Mouse (Mus musculus) cerebellum, adult 9-10 months (tissue): ENCODE measurements at regions not wholly inside any gene's neighbourhood (a gene's known extent, or its start where the extent isn't known, plus 50 kb on each side); places are given as distances from the start of the nearest gene placed in this dataset.
A peak's percentile ranks its signal among the peaks of the same experiment; 100 is the strongest.

Source experiments
- DNase-seq: peaks from one replicate; pipeline ENCODE4 v3.0.0; 2022

DNA sequence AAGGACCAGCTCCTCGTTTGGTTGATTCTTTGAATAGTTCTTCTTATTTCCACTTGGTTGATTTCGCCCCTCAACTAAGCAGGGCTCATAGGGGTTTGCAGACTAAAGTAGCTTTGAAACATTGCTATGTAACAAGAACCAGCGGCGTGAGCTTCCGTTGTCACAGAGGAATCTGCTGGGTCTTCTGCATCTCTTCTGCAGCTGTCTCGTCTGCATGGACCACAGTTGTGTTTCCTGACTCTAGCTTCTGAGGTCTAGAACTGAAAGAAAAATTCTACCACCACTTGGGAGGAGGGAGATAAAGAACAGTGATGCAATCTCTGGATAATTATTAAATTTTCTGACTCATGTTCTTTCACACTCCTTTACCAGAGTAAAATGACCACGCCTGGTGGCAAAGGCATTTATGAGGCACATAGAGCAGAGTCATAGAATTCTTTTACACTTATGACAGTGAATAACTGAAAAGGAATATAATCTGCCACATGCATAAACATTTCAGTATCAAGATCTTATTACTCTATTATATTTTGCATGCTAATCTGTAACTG, 1340.9 kb downstream of the Slc22a22 start:
- DNase-seq, result no peak

DNA sequence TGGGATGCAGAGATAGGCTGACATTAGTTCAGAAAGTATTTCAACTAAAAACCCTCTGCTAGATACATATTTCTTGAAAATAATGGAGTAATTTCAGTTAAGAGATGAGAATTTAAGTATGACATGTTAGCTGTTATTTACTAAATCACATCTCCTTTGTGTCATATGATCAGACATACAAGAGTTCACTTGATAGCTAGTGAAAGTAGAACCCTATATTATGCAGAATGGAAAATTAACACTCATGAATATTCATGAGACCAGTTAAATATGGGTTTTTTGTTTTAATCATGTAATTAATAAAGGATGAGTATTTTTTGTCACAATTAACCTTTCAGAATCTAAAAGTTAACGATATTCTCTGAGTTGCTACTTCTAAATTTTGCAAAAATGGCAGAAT, 1349.4 kb downstream of the Slc22a22 start:
- DNase-seq, result no peak

DNA sequence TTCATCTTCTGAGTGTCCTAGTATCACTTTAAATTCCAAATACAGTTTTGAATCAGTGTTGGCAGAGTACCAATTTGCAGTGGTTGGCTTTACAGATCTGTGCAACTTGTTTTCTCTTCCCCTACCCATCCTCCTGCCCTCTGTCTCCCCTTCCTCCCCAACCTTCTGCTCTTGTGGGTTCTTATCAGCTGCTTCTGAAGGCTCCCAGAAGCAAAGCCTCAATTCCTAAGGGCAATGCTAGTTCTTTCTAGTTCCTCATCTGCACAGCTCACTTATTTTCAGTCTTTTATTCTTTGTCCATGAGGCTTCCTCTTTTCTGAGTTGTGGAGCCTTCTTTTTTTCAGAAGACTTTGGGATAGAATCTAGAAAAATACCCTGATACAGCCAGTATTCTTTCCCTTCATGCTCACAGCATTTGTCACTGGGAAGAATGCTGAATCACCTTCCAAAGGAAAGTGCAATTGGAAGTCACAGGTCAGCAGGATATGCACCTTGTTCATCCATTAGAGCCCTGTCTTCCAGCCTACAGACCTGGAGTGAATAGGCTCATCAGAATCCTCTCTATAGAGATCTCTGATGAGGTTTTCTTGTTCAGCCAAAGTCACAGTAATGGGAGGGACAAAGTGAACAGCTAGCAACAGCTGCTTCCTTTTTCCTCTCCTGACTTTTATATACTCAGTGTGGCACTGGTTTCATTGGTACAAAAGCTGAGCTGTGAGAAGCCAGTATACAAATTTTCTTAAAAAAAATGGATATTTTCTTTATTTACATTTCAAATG, 1357.9 kb downstream of the Slc22a22 start:
- no peak for DNase-seq

DNA sequence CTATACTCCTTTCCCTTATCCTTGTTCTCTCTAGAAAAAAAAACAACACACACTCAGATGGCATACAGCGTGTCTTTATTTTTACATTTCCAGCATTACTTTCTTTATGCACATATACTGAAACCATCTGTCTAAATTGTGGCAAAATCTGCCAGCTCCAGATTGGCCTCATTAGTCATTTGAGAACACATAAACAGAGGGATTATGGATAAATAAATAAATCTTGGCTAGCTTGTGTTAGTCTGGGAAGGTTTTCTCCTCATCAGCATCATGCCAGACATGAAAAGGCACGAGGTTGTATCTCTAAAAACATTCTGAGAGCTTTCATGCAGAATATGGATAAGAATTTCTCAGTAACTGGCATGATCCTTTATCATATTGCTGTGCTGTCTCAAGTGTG, 1369.1 kb downstream of the Slc22a22 start:
- no peak for DNase-seq

DNA sequence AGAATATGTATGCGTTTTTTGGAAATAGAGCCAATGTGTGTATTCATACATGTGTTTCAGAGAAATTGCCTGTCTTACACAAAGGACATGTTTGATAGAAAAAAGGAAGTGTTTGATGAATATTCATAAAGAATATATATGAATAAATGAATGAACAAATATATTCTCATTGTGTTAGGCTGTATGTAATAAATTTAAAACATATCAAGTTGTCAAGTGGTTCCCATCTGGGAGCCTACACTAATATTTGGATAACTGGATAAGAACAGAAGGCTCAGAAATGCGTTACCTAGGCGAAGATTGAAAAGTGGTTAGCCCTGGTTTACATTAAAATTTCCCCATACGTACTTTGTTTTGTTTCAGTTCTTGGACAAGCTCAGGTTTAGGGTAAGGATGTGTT, 1369.7 kb downstream of the Slc22a22 start:
- DNase-seq, result no peak

DNA sequence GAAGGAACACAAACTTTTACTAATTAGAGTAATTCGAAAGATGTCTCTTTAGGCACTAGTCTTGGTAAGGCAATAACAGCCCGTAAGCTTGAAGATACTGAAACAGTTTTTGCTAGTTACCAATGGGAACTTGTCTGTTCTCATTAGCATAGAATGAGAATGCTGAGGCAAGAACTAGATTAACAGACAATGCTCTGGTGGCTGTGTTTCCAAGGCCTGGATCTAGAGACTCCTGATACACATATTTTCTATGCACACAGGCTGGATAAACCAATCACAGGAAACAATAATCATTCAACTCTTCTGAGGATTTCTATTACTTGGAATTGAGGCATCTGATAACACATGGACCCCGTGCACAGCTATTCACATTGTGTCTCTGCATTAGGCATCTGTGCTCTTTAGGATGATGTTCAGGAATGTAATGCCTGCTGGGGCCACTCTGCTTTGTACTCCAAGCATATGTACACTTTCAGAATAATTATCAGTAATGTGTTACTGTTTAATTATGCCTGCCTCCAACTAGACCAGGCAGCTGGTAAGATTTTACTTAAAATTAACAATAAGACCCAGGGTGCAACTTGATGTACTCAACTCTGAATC, 1377.2 kb downstream of the Slc22a22 start:
- DNase-seq, result no peak

DNA sequence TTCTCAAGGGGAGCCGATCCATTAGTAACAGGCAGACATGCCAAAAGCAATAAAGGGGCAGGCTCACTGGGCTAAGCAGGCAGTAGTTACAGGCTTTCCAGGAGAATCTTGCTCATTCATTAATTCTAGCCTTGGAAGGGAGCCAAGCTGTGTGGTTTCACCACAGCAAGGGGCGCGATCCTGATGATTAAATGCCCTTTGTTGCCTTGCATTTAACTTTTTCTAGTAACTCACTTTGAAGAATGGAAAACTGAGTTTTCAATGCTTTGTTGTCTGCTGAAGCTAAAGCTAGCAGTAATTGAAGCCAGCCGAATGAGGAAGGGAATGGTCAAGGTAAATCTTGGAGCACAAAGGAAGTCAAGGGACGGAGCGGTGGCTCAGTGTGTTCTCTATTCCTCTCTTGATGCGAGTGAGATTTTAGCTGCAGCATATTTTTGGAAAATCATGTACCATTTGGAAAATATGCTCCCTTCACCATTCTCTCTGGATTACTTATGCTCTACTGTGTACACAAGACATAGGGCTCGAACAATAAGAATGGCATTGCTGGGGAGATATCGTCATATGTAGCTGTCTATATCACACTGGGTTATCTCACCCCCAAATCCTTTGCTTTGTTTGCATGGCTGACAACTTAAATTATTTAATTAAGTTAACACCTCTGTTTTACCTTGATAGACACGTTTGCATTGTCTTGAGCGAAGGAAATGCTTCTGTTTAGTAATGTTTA, 1399.4 kb downstream of the Slc22a22 start:
- no peak for DNase-seq

DNA sequence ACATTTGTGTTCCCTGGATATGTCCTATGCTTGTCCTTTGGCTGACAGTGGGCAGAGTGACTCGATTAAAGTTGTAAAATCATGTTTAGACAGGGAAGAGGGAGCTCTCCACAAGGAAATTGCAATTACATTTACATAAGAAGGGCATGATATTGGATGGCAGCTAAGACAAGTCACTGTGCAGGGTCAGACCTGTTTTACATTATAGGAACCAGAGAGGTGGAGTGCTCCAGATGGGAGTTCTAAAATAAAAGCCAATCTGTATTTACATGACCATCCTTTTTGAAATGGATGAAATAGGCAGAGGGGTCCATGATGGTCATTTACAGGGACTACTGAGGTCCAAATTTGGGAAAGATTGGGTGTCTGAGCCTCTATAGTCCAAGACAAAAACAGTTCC, 1400.3 kb downstream of the Slc22a22 start:
- DNase-seq, result no peak

DNA sequence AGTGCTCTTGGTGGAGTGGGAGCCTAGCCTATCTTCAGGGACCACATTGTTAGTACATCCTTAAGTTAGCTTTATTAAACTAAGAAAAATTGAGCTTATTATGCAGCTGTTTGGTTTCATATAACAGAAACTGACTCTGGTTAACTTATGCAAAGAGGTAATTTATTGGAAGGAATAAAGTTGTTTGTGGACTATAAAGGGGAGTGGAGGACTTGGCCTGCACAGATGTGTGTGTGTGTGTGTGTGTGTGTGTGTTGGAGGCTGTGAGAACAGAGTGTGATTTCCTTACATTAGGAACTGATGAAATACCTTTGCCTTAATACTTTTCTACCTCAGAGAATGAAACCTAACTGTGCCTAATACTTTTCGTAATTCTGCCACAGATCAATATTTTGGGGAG, 1400.7 kb downstream of the Slc22a22 start:
- DNase-seq, result no peak

DNA sequence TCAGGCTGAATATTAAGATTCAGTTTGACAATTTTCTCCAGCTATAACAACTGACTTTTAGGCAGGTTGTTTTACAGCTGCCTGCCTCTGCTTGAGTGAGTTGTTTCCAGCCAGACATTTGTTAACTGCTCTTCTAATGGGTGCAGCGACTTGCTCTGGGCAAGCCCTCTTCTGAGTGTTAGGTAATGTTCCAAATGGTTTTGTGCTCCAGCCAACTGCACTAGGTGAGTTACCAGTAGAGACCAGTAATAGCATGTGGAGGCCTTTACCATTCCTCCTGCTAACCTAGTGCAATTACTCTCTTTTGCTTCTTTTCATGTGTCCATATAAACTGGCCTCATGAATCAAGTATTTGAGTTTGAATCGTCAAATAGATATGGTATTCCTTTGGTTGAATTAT, 1407.9 kb downstream of the Slc22a22 start:
- DNase-seq, result no peak

DNA sequence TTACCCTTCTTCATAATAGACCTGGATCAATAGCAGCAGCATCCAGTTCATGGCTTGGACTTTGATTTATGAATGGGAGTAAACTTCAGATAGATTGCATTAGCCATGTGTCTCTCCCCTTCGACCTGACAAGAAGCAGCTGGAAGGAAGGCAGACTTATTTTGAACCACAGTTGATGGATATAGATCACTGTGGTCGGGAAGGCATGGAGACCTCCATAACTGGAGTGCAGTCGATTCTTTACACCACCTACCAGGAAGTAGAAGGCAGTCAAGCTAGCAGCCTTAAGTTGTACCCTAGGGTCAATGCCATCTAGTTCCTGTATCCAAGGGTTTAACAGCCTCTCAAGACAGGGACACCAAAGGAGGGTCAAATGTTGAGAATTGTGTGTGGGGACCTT, 1410.2 kb downstream of the Slc22a22 start:
- DNase-seq, result no peak

DNA sequence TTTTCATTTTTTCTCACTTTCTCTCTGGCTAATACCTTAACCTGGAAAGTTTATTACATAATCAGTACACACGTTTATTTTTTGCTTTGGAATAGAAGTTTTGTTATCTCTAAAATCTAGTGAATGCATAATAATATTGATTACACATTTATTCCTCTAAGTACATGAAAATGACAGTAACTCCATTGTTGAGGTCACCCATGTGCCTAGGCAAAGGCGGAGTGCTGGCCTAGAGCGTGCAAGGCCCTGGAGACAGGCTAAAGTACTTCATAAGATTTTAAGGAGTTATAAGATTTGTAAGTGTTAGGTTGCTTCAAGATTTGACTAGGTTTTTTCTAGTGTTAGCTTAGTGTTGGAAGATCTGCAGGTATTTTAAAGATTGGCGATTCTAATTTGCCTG, 1410.9 kb downstream of the Slc22a22 start:
- DNase-seq, result no peak

DNA sequence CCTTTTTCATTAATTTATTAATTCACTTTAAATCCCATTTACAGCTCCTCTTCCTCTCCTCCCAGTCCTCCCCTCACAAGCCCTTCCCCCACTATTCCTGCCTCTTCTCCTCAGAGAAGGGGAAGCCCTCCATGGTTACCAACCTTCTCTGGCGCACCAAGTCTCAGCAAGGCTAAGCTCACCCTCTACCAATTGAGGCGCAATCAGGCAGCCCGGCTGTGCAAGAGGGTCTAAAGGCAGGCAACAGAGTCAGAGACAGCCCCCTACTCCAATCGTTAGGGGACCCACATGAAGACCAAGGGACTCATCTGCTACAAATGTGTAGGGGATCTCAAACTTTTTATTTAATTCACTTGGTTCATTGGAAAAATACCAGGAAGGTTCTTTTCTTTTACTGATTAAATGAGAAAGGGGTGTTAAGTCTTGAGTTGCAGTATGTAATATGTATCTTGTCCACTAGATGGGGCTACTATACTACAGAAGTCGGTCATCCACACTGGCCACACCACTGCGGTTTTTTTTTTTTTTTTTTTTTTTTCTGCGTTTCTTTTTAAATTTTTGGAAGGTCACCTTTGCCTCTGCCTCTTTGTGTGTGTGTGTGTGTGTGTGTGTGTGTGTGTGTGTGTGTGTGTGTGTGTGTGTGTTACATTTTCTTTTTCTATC, 1411.4 kb downstream of the Slc22a22 start:
- peak; percentile 32 for DNase-seq

DNA sequence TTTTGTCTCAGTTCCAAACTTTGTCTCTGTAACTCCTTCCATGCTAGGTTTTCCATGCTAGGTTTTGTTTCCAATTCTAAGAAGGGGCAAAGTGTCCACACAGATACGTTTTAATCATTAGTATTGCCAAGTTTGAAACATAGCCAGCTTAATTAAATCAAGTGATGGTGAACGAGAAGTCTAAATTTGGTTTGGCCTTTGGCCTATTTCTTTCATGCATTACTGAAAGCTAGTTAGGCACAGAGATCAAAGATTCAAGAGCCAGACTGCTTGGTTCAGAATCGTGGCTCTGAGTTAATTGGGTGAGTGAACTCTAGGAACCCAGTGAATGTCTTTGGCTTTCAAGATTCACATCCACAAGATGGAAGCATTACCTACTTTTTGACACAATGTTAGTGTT, 1414.8 kb downstream of the Slc22a22 start:
- no peak for DNase-seq

DNA sequence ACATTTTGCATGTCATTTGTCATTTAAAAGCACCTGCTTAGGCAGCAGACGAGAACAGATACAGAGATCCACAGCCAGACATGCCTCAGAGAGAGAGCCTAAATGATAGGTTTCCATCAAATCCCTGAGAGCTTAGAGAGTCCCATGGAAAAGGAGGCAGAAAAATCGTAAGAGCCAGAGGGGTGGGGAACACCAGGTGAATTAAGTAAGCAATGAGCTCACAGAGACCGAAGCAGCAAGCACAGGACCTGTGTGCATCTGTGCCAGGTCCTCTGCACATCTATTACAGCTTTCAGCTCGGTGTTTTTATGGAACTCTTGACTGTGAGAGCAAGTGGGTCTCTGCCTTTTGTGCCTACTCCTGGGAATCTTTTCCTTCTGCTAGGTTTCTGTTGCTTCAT, 1416.1 kb downstream of the Slc22a22 start:
- DNase-seq, result no peak

DNA sequence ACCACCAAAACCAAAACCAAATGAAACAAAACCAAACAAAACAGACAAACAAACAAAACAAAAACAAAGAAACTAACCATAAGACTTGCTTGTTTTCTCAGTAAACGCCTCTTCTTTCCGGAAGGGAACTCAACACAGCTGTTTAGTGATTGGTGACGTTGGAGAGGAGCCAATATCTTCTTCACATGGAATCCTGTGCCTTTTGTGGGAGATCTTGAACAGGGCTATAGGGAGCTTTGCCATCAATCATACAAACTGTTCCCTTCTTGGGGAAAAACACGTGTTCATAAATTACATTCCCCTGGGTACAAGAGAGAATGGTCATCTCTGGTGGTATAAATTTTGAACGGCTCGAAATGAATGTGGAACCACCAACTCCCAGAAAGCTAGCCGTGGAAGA, 1426.7 kb downstream of the Slc22a22 start:
- no peak for DNase-seq

DNA sequence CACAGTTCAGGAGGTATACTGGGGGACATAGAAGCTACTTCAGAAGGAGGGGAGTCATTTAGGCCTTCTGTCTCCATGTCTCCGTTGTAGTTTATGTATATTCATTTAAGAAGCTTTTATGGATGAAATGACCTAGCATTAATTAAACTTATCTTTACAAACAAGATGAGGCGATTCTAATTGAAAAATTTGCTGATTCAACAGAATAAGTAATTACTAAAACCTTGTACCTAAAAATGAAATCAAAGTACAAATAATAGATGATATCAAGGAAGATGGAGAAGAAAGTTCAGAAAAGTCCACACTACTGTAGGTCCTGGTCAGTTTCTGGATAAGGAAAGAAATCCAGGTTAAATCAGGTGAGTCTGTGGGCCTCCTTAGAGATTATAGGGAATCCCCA, 1429.6 kb downstream of the Slc22a22 start:
- DNase-seq, result no peak

DNA sequence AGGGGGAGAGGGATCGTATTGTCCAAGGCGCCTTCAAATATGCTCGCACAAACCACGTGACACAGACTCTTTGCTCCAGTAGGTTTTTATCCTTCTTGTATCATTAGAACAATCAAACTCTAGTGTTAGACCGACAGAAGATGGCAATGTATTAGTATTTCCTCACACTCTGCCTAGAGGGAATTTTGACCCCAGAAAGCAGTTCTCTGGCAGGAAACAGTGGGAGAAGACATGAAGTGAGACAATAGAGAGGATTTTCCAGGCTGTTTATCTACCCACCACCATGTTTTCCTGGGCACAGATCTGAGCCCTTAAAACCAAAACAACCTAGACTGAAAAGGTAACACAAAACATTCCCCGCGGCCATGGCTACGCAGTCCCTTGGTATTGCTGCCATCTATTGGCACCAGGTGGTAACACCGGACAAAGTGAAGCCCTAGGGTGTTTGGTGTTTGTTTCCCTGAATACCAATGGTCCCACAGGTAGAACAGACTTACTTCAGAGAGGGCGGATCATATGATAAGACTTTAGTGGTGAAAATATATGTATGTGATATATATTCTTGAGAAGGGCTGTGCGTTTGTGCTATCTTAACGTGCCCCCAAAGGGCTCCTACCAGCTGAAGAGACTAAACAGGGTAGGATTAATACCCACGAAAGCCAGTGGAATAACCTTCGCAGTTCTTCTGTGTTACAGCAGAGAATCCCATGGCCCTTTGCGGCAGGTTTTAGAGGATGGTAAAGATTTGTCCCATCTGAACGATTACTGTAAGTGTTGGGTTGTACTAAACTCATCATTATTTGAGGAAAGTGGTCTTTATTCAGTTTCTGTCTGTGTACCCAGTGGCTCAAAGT, 1430.5 kb downstream of the Slc22a22 start:
- DNase-seq, result peak; percentile 27

DNA sequence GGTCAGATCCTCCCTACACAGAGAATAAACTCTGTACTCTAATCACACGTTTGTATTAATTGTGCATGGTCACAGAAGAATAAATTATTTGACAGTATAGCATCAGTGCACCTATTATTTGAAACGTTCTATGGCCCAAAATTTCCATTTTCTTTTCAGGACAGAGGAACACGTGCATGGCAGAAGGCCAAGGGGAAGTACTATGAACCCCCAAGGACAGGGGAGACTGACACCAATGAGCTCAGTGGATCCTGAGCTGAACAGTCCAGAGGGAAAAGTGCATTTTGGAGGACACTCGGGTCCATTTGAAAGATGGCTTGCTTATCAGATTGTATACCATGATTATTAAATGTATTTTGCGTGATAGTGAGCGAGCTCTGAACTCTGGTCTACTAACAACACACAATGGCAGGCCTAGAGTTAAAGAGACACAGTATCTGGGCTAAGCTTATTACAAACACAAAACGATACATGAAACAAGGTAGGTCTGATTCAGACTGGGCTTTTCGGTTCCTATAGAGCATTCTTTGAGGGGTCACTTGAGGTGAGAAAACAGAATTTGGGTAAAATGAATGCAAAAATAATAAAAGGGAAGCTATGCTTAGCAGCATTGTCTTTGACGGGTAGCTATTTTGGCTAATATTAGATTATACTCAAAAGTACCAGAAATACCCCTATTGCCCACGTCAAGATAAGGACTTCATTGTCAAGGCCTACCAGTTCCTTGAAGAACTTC, 1431.7 kb downstream of the Slc22a22 start:
- no peak for DNase-seq

DNA sequence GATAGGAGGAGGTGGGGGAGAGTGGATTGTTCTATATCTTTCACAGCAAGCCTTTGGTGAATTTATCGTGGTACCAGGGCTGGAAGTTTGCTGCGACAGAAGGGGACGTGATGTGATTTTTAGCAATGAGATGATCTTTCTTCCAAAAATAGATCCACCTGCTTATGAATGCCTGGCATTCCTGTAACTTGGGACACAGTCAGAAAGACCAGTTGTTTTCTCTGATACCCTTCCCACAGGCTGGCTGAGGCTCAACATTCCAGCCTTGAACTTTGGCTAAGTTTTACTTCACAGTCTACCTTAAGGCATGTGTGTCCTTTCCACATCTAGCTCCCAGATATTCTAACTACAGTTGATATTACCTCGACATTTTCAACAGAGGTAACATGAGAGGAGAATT, 1434.1 kb downstream of the Slc22a22 start:
- no peak for DNase-seq

DNA sequence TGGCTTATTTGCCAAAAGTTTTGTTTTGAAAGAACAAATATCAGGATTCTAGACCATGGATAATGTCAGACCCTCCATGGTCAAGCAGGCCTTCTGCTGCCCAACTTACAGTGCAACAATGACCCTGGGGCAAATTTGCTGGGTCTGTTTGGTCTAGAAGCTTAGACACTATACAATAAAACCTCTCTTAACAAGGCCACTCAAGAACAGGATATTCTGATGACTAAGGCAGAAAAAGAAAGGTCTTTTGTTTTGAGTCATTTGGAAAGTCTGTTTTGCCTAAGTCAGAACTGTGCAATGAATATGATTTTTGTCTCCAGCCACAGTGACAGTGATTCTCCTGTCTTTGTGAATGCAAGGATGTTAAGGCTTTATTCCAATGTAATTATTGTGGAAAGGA, 1435.0 kb downstream of the Slc22a22 start:
- no peak for DNase-seq

DNA sequence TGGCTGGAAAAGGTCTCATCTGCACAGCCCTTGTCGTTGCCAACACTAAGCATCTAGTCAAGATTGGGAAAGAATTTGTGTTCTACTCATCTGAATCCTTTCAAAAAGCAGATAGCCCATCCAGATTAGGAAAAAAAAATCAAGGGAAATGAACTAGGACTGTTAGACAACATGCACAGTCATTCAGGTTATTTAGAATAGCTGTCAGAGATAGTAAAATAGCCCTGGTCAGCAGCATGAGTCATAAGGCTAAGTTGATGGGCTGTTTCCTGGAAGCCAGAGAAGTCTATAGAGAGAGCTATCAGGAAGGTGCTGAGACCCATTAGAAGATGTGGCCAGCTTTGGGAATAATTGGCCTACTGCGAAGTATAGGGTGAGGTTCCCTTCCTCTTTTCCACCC, 1447.4 kb downstream of the Slc22a22 start:
- DNase-seq, result no peak
